Mouse (Mus musculus): Measurements from ENCODE around the gene Klhl21. TPM values are rescaled to one million over a fixed set of nuclear protein-coding genes. Genes with fewer than 3 reads are reported as not detected.

Gene Klhl21
- 3.8 and 4.6 TPM in 2 replicates for polyA plus RNA-seq (2015; fragmentation: Nextera tagmentation; extraction: Ambion mirVana)

DNA sequence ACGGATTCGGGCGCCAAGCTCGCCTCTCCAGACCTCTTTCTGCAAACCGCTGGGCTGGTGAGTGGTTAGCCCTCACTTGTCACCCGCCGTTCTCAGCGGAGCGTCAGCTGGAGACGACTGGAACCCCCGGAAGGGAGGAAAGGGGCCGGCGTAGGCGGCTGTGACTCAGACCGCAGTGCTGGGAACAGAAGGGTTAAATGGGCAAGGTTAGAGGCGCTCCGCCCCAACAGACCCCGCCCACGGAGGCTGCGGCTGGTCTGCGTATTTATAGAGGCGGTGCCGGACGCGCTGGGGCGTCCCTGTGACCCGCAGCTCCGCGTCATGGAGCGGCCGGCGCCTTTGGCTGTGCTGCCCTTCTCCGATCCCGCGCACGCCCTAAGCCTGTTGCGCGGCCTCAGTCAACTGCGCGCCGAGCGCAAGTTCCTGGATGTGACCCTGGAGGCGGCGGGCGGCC, at the start of gene Klhl21:
TSS of gene Klhl21 (plus strand) at position 182 of the 454 bp plus-strand sequence.
- Histone ChIP-seq H3K4me3 (ENCODE audit: low read depth, low read length) (peak within 1 kb of the TSS; percentile 87), H3K4me2 (ENCODE audit: low read depth, low read length) (peak within 1 kb of the TSS; percentile 100), H3K27ac (ENCODE audit: low read length) (peak within 1 kb of the TSS; percentile 87), H3K9me3 (replicated peaks; ENCODE audit: control insufficient read depth, low read length) (no peaks in the 10 kb centered on the region), H3K4me1 (ENCODE audit: control insufficient read depth, low read depth, low read length) (peaks cover 39% of the 10 kb centered on the region), H3K36me3 (ENCODE audit: control insufficient read depth, insufficient read depth) (peaks cover 5% of the 10 kb centered on the region), H3K27me3 (ENCODE audit: control insufficient read depth, insufficient read depth, low read depth, low read length) (peaks cover 22% of the 10 kb centered on the region), H3K9ac (ENCODE audit: low read depth, low read length) (peak within 1 kb of the TSS; percentile 82)
- 0% methylated on average over 45 of the region's 45 CpGs for WGBS (ENCODE audit: insufficient replicate concordance)
- peak; percentile 85 for ATAC-seq (ENCODE audit: low read depth)

DNA sequence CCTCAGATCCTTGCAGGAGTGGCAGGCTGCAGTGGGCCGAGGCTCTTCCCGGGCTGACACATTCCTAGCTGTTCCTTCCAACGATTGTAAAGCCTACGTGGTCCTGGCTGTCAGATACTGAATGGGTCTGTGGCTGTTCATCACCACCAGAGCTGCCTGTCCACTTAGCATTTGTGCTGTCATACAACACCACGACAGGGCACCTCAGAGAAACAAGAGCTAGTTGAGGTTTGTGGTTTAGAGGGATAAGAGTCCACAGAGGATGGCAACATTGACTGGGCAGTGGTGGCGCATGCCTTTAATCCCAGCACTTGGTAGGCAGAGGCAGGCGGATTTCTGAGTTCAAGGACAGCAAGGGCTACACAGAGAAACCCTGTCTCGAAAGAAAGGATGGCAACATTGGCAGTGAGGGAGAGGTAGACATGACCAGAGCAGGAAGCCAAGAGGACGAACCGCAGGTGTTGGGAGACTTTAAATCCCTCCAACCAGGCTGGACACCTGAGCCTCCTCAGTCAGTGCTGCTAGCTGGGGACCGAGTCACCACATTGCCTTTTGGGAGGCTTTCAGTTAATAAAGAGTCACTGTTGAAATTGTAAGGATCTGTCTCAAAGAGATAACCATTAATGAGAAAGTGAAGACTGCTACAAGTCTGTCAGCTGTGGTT, 48.6 kb upstream of the Klhl21 start:
- Histone ChIP-seq H3K9ac (ENCODE audit: low read depth, low read length) (peak overlapping the region; percentile 64), H3K4me3 (ENCODE audit: low read depth, low read length) (peak overlapping the region; percentile 27; the same call in 1 of the 2 replicates), H3K27ac (ENCODE audit: low read length) (peak overlapping the region; percentile 99), H3K27me3 (ENCODE audit: control insufficient read depth, insufficient read depth, low read depth, low read length) (no peaks in the 10 kb centered on the region), H3K9me3 (replicated peaks; ENCODE audit: control insufficient read depth, low read length) (no peaks in the 10 kb centered on the region), H3K4me1 (ENCODE audit: control insufficient read depth, low read depth, low read length) (peaks cover 77% of the 10 kb centered on the region), H3K36me3 (ENCODE audit: control insufficient read depth, insufficient read depth) (peaks cover 31% of the 10 kb centered on the region), H3K4me2 (ENCODE audit: low read depth, low read length) (peak overlapping the region; percentile 59)
- WGBS (ENCODE audit: insufficient replicate concordance), result 46% methylated on average over 11 of the region's 11 CpGs
- ATAC-seq (ENCODE audit: low read depth), result no peak

DNA sequence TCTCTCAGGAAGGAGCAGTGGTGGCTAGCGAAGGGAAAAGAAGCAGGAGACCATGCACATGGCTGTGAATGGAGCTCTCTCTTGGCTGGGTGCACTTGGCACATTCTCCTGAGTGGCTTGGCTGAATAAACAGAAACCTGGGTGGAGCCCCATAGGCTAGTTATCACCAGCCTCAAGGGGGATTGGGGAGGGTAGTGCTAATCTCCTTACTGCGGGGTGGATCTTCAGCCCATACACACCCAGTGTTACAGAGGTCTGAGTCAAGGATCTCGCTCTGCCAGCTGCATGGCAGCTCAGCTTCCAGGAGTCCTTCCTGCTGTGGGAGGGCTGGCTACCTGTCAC, 48.1 kb upstream of the Klhl21 start:
- Histone ChIP-seq H3K9me3 (replicated peaks; ENCODE audit: control insufficient read depth, low read length) (no peaks in the 10 kb centered on the region), H3K27me3 (ENCODE audit: control insufficient read depth, insufficient read depth, low read depth, low read length) (no peaks in the 10 kb centered on the region), H3K4me3 (ENCODE audit: low read depth, low read length) (peak overlapping the region; percentile 27; the same call in 1 of the 2 replicates), H3K4me2 (ENCODE audit: low read depth, low read length) (peak overlapping the region; percentile 59), H3K27ac (ENCODE audit: low read length) (peak overlapping the region; percentile 99), H3K36me3 (ENCODE audit: control insufficient read depth, insufficient read depth) (peaks cover 34% of the 10 kb centered on the region), H3K9ac (ENCODE audit: low read depth, low read length) (peak overlapping the region; percentile 64), H3K4me1 (ENCODE audit: control insufficient read depth, low read depth, low read length) (peaks cover 77% of the 10 kb centered on the region)
- WGBS (ENCODE audit: insufficient replicate concordance), result 21% methylated on average over 3 of the region's 3 CpGs
- ATAC-seq (ENCODE audit: low read depth), result peak; percentile 93

DNA sequence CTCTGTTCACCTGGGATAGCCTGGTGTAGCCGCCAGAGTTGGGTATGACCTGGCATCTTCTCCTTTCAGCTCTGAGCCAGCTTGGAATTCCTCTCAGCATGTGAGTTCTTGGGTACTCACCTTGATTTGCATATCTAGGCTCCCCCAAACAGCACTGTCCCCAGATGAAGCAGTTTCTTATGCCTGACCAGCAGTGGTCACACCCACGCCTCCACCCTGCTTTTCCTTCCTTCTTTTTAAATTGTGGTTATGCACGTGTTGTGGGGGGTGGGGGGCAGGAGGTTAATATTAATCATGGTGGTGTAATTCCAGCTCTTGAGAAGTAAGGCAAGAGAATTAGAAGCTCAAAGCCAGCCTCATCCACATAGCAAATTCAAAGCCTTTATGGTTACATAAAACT, 45.8 kb upstream of the Klhl21 start:
- peak overlapping the region; percentile 99 for H3K27ac ChIP-seq (ENCODE audit: low read length)
- peak overlapping the region; percentile 2 for H3K9ac ChIP-seq (ENCODE audit: low read depth, low read length)
- no peaks in the 10 kb centered on the region for H3K27me3 ChIP-seq (ENCODE audit: control insufficient read depth, insufficient read depth, low read depth, low read length)
- ATAC-seq (ENCODE audit: low read depth), result peak; percentile 44
- peaks cover 55% of the 10 kb centered on the region for H3K4me1 ChIP-seq (ENCODE audit: control insufficient read depth, low read depth, low read length)
- H3K36me3 ChIP-seq (ENCODE audit: control insufficient read depth, insufficient read depth), result peaks cover 36% of the 10 kb centered on the region
- no peaks in the 10 kb centered on the region for H3K9me3 ChIP-seq (replicated peaks; ENCODE audit: control insufficient read depth, low read length)
- H3K4me3 ChIP-seq (ENCODE audit: low read depth, low read length), result peak overlapping the region; percentile 16; the same call in 1 of the 2 replicates
- 15% methylated on average over 3 of the region's 3 CpGs for WGBS (ENCODE audit: insufficient replicate concordance)
- peak overlapping the region; percentile 41 for H3K4me2 ChIP-seq (ENCODE audit: low read depth, low read length)

DNA sequence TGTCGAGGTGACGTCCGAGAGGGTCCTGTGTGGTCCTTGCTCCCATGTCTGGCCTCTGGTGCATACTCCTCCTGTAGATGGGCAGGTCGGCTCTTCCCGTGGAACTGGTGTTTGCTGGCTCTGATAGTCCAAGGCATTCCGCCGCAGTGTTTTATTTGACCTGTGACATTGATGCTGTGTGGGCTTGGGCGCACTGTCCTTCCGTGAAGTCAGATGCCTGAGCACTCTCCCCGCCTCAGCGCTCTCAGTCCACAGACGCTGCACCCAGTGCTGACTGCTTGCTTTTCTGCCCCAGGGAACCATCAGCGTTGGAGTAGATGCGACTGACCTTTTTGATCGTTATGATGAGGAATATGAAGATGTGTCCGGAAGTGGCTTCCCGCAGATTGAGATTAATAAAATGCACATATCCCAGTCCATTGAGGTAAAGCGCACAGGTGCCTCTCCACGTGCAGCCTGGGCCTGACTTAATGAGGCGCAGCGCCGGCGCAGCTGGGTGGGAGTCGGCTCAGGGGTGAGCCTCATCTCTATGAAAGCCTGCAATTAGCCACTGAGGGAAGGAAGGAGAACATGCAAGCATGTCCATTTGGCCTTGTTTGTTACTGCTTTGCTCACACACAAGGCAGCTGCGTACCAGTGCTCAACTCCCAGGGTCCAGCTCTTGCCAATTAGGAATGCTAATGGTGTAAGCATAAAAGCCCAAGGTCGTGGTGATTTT, 40.2 kb upstream of the Klhl21 start:
- Histone ChIP-seq H3K9ac (ENCODE audit: low read depth, low read length) (no peak overlapping the region), H3K4me3 (ENCODE audit: low read depth, low read length) (no peak overlapping the region), H3K36me3 (ENCODE audit: control insufficient read depth, insufficient read depth) (peaks cover 47% of the 10 kb centered on the region), H3K4me2 (ENCODE audit: low read depth, low read length) (no peak overlapping the region), H3K9me3 (replicated peaks; ENCODE audit: control insufficient read depth, low read length) (no peaks in the 10 kb centered on the region), H3K4me1 (ENCODE audit: control insufficient read depth, low read depth, low read length) (peaks cover 5% of the 10 kb centered on the region), H3K27ac (ENCODE audit: low read length) (no peak overlapping the region), H3K27me3 (ENCODE audit: control insufficient read depth, insufficient read depth, low read depth, low read length) (no peaks in the 10 kb centered on the region)
- WGBS (ENCODE audit: insufficient replicate concordance), result 90% methylated on average over 26 of the region's 26 CpGs
- ATAC-seq (ENCODE audit: low read depth), result no peak

DNA sequence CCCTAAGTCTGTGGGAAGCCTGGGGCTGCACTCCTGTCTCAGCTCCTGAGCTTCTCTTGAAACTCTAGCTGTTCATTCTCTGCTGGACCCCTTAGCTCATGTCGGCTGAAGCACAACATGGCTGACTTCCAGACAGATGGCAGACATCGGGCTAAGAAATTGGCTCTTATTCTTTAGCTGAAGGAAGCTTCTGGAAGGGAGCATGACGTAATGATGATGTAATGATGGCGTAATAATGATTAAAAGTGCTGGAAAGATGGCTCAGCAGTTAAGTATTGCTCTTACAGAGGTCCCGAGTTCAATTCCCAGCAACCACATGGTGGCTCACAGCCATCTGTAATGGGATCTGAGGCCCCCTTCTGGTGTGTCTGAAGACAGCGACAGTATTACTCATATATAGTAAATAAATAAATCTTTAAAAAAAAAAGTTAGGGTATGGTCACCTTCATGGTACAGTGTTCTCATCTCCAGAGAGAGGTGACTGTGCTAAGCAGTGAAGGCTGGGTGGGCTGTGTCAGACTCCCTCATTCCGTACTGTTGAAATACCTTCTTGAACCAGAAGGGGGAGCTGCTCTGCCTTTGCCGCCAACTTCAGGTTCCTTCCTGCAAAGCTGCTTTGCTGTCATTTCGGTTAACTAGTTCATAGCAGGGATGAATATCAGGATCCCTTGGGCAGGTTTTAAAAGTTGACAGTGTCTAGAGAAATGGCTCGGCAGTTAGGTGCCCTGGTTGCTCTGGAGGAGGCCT, 36.2 kb upstream of the Klhl21 start:
- H3K9me3 ChIP-seq (replicated peaks; ENCODE audit: control insufficient read depth, low read length), result no peaks in the 10 kb centered on the region
- H3K4me2 ChIP-seq (ENCODE audit: low read depth, low read length), result no peak overlapping the region
- no peak overlapping the region for H3K9ac ChIP-seq (ENCODE audit: low read depth, low read length)
- H3K4me3 ChIP-seq (ENCODE audit: low read depth, low read length), result no peak overlapping the region
- ATAC-seq (ENCODE audit: low read depth), result no peak
- H3K27ac ChIP-seq (ENCODE audit: low read length), result peak overlapping the region; percentile 21; the same call in 1 of the 2 replicates
- 68% methylated on average over 10 of the region's 10 CpGs for WGBS (ENCODE audit: insufficient replicate concordance)
- H3K4me1 ChIP-seq (ENCODE audit: control insufficient read depth, low read depth, low read length), result peaks cover 2% of the 10 kb centered on the region; the same call in 1 of the 2 replicates
- H3K27me3 ChIP-seq (ENCODE audit: control insufficient read depth, insufficient read depth, low read depth, low read length), result no peaks in the 10 kb centered on the region
- H3K36me3 ChIP-seq (ENCODE audit: control insufficient read depth, insufficient read depth), result peaks cover 61% of the 10 kb centered on the region

DNA sequence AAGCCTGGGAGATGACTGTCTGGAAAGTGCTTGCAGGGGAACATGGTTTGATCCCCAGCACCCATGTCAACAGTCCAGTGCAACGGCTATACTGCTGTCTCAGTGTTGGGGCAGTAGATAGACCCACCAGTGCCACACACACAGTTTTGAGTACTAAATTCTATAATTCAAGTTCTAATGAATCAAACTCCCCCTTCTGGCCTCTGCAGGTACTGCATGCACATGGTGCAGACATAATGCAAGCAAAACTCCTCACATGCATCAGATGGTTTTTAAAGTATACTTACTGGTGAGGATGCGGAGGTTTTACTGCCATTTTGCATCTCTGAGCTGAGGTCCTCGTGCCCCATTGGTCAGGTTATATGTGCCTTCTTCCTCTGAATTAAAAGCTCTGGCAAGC, 33.2 kb upstream of the Klhl21 start:
- no peak for ATAC-seq (ENCODE audit: low read depth)
- H3K36me3 ChIP-seq (ENCODE audit: control insufficient read depth, insufficient read depth), result peaks cover 57% of the 10 kb centered on the region
- no peak overlapping the region for H3K9ac ChIP-seq (ENCODE audit: low read depth, low read length)
- H3K9me3 ChIP-seq (replicated peaks; ENCODE audit: control insufficient read depth, low read length), result no peaks in the 10 kb centered on the region
- no peak overlapping the region for H3K4me2 ChIP-seq (ENCODE audit: low read depth, low read length)
- H3K4me1 ChIP-seq (ENCODE audit: control insufficient read depth, low read depth, low read length), result peaks cover 2% of the 10 kb centered on the region; the same call in 1 of the 2 replicates
- no peaks in the 10 kb centered on the region for H3K27me3 ChIP-seq (ENCODE audit: control insufficient read depth, insufficient read depth, low read depth, low read length)
- no peak overlapping the region for H3K27ac ChIP-seq (ENCODE audit: low read length)
- H3K4me3 ChIP-seq (ENCODE audit: low read depth, low read length), result no peak overlapping the region
- 65% methylated on average over 3 of the region's 3 CpGs for WGBS (ENCODE audit: insufficient replicate concordance)

DNA sequence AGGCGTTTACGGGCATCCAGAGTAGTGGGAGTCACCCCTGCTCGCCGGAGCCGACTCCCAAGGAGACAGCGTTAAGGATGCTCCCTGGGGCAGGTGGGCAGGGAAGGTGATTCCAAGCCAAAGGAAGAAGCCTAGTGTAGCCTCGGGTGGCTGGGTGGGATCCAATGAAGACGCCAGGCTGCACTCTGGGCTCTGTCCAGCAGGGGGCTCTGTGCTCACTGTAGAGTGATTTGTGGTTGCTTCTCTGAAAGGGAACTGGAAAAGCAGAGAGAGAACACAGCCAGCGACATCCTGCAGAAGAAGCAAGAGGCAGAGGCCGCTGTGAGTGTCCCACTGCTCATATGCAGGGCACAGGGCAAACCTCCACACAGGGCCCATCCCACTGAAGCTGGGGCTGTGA, 30.9 kb upstream of the Klhl21 start:
- no peaks in the 10 kb centered on the region for H3K9me3 ChIP-seq (replicated peaks; ENCODE audit: control insufficient read depth, low read length)
- H3K4me3 ChIP-seq (ENCODE audit: low read depth, low read length), result no peak overlapping the region
- peak; percentile 8; the same call in 1 of the 2 replicates for ATAC-seq (ENCODE audit: low read depth)
- WGBS (ENCODE audit: insufficient replicate concordance), result 38% methylated on average over 10 of the region's 10 CpGs
- no peak overlapping the region for H3K9ac ChIP-seq (ENCODE audit: low read depth, low read length)
- peaks cover 56% of the 10 kb centered on the region for H3K36me3 ChIP-seq (ENCODE audit: control insufficient read depth, insufficient read depth)
- no peak overlapping the region for H3K4me2 ChIP-seq (ENCODE audit: low read depth, low read length)
- no peaks in the 10 kb centered on the region for H3K27me3 ChIP-seq (ENCODE audit: control insufficient read depth, insufficient read depth, low read depth, low read length)
- H3K27ac ChIP-seq (ENCODE audit: low read length), result no peak overlapping the region
- no peaks in the 10 kb centered on the region for H3K4me1 ChIP-seq (ENCODE audit: control insufficient read depth, low read depth, low read length)

Data from liver, embryonic 16.5 days (tissue).